Mouse (Mus musculus): ENCODE data around the gene Cep164. TPM values are rescaled to one million over a fixed set of nuclear protein-coding genes. Genes with fewer than 3 reads are reported as not detected.

The Cep164 gene
- polyA plus RNA-seq, 1 experiment: 23.1 TPM

- DNase-seq: no peak
- Histone ChIP-seq H3K4me3 (replicated peaks; ENCODE audit: extremely low read depth, low read depth, low read length) (peak overlapping the region; percentile 69), H3K4me1 (ENCODE audit: control insufficient read depth, insufficient read depth, low read length) (peaks cover 14% of the 10 kb centered on the region)
- no peak for TF ChIP-seq CTCF (IDR thresholded peaks at IDR 0.05; ENCODE audit: insufficient read depth, low read length)
- no peak for TF ChIP-seq POLR2A (IDR thresholded peaks at IDR 0.05; ENCODE audit: borderline replicate concordance, extremely low read depth, low read depth, low read length)
- 9% methylated on average over 17 of the region's 17 CpGs for WGBS
These were observed 10.9 kb upstream of the Cep164 start for GRCm38 (mm10) chr9:45839139-45839981.

GRCm38 (mm10) chr9:45838434-45839138 lies 10.1 kb upstream of the Cep164 start, which contains the start of gene Bace1:
Bace1 (plus strand) TSS chr9:45838580.
- peaks cover 14% of the 10 kb centered on the region for H3K4me1 ChIP-seq (ENCODE audit: control insufficient read depth, insufficient read depth, low read length)
- peak within 1 kb of the TSS; percentile 69 for H3K4me3 ChIP-seq (replicated peaks; ENCODE audit: extremely low read depth, low read depth, low read length)
- TF ChIP-seq POLR2A (IDR thresholded peaks at IDR 0.05; ENCODE audit: borderline replicate concordance, extremely low read depth, low read depth, low read length): peak; percentile 69; the same call in 1 of the 2 replicates
- peak; percentile 18; the same call in 1 of the 2 replicates for TF ChIP-seq CTCF (IDR thresholded peaks at IDR 0.05; ENCODE audit: insufficient read depth, low read length)
- peak; percentile 55 for DNase-seq
- WGBS: under 1% methylated on average over 40 of the region's 40 CpGs

- Histone ChIP-seq H3K4me1 (ENCODE audit: control insufficient read depth, insufficient read depth, low read length) (peaks cover 14% of the 10 kb centered on the region), H3K4me3 (replicated peaks; ENCODE audit: extremely low read depth, low read depth, low read length) (peak overlapping the region; percentile 69)
- DNase-seq: no peak
- 29% methylated on average over 4 of the region's 4 CpGs for WGBS
- no peak for TF ChIP-seq CTCF (IDR thresholded peaks at IDR 0.05; ENCODE audit: insufficient read depth, low read length)
- TF ChIP-seq POLR2A (IDR thresholded peaks at IDR 0.05; ENCODE audit: borderline replicate concordance, extremely low read depth, low read depth, low read length): no peak
These were observed 9.6 kb upstream of the Cep164 start for GRCm38 (mm10) chr9:45838069-45838433.

- WGBS: 63% methylated on average over 2 of the region's 2 CpGs
- TF ChIP-seq POLR2A (IDR thresholded peaks at IDR 0.05; ENCODE audit: borderline replicate concordance, extremely low read depth, low read depth, low read length): no peak
- no peak for TF ChIP-seq CTCF (IDR thresholded peaks at IDR 0.05; ENCODE audit: insufficient read depth, low read length)
- DNase-seq: no peak
- H3K4me1 ChIP-seq (ENCODE audit: control insufficient read depth, insufficient read depth, low read length): no peaks in the 10 kb centered on the region
- no peak overlapping the region for H3K4me3 ChIP-seq (replicated peaks; ENCODE audit: extremely low read depth, low read depth, low read length)
These were observed 5.0 kb upstream of the Cep164 start for GRCm38 (mm10) chr9:45833461-45833860.

- TF ChIP-seq CTCF (IDR thresholded peaks at IDR 0.05; ENCODE audit: insufficient read depth, low read length) (no peak), POLR2A (IDR thresholded peaks at IDR 0.05; ENCODE audit: borderline replicate concordance, extremely low read depth, low read depth, low read length) (no peak)
- no peak overlapping the region for H3K4me3 ChIP-seq (replicated peaks; ENCODE audit: extremely low read depth, low read depth, low read length)
- no peak for DNase-seq
- no peaks in the 10 kb centered on the region for H3K4me1 ChIP-seq (ENCODE audit: control insufficient read depth, insufficient read depth, low read length)
- WGBS: 94% methylated on average over 2 of the region's 2 CpGs
These were observed 4.4 kb upstream of the Cep164 start for GRCm38 (mm10) chr9:45832898-45833297.

GRCm38 (mm10) chr9:45829107-45829506 lies 616 bp upstream of the Cep164 start:
- H3K4me3 ChIP-seq (replicated peaks; ENCODE audit: extremely low read depth, low read depth, low read length): no peak overlapping the region
- 33% methylated on average over 10 of the region's 10 CpGs for WGBS
- peak; percentile 64 for DNase-seq
- no peaks in the 10 kb centered on the region for H3K4me1 ChIP-seq (ENCODE audit: control insufficient read depth, insufficient read depth, low read length)
- TF ChIP-seq CTCF (IDR thresholded peaks at IDR 0.05; ENCODE audit: insufficient read depth, low read length): peak; percentile 84
- no peak for TF ChIP-seq POLR2A (IDR thresholded peaks at IDR 0.05; ENCODE audit: borderline replicate concordance, extremely low read depth, low read depth, low read length)

GRCm38 (mm10) chr9:45827663-45828290 lies 714 bp downstream of the Cep164 start:
- DNase-seq: no peak
- H3K4me3 ChIP-seq (replicated peaks; ENCODE audit: extremely low read depth, low read depth, low read length): peak overlapping the region; percentile 90
- TF ChIP-seq CTCF (IDR thresholded peaks at IDR 0.05; ENCODE audit: insufficient read depth, low read length) (no peak), POLR2A (IDR thresholded peaks at IDR 0.05; ENCODE audit: borderline replicate concordance, extremely low read depth, low read depth, low read length) (no peak)

GRCm38 (mm10) chr9:45818406-45819011 lies 10.0 kb downstream of the Cep164 start:
- DNase-seq: no peak
- Histone ChIP-seq H3K4me1 (ENCODE audit: control insufficient read depth, insufficient read depth, low read length) (no peaks in the 10 kb centered on the region), H3K4me3 (replicated peaks; ENCODE audit: extremely low read depth, low read depth, low read length) (no peak overlapping the region)
- TF ChIP-seq POLR2A (IDR thresholded peaks at IDR 0.05; ENCODE audit: borderline replicate concordance, extremely low read depth, low read depth, low read length): no peak
- no peak for TF ChIP-seq CTCF (IDR thresholded peaks at IDR 0.05; ENCODE audit: insufficient read depth, low read length)
- WGBS: 67% methylated on average over 9 of the region's 9 CpGs

More at GRCm38 (mm10) chr9:45827663-45828290, 714 bp downstream of the Cep164 start:
- WGBS: 6% methylated on average over 23 of the region's 23 CpGs
- no peaks in the 10 kb centered on the region for H3K4me1 ChIP-seq (ENCODE audit: control insufficient read depth, insufficient read depth, low read length)

- WGBS: 52% methylated on average over 10 of the region's 10 CpGs
- TF ChIP-seq CTCF (IDR thresholded peaks at IDR 0.05; ENCODE audit: insufficient read depth, low read length) (no peak), POLR2A (IDR thresholded peaks at IDR 0.05; ENCODE audit: borderline replicate concordance, extremely low read depth, low read depth, low read length) (peak; percentile 50; the same call in 1 of the 2 replicates)
- H3K4me3 ChIP-seq (replicated peaks; ENCODE audit: extremely low read depth, low read depth, low read length): peak overlapping the region; percentile 57
- H3K4me1 ChIP-seq (ENCODE audit: control insufficient read depth, insufficient read depth, low read length): no peaks in the 10 kb centered on the region
- no peak for DNase-seq
These were observed 13.0 kb downstream of the Cep164 start for GRCm38 (mm10) chr9:45815525-45815924.

All from lung, adult 2 months (tissue).